Mouse (Mus musculus) erythroblast, embryonic 14.5 days (primary cell): Measurements from ENCODE around the gene Cpsf3. TPM values are rescaled to one million over a fixed set of nuclear protein-coding genes. Genes with fewer than 3 reads are reported as not detected.

Experiments used
- H3K27me3 ChIP-seq: 2 replicates; pipeline ENCODE4 v1.6.1; 2012; ENCODE audit warnings: inconsistent platforms; ENCODE audit not compliant: control insufficient read depth
- H3K36me3 ChIP-seq: 2 replicates; pipeline ENCODE4 v1.6.1; 2012; ENCODE audit warnings: mild to moderate bottlenecking, inconsistent platforms; ENCODE audit not compliant: control insufficient read depth
- H3K4me1 ChIP-seq: 2 replicates; pipeline ENCODE4 v1.6.1; 2012; ENCODE audit warnings: inconsistent platforms; ENCODE audit not compliant: control insufficient read depth
- H3K4me3 ChIP-seq: replicated peaks from 2 replicates; pipeline ENCODE3; 2012; ENCODE audit warnings: moderate library complexity, mild to moderate bottlenecking, inconsistent platforms
- H3K9me3 ChIP-seq: 2 replicates; pipeline ENCODE4 v1.6.1; 2012; ENCODE audit warnings: low read length, inconsistent platforms, mixed read lengths; ENCODE audit not compliant: control insufficient read depth
- GATA1 ChIP-seq: IDR thresholded peaks from 2 replicates; pipeline ENCODE4 v1.6.1; 2012; ENCODE audit warnings: low read length, inconsistent platforms, mixed read lengths
- TAL1 ChIP-seq: IDR thresholded peaks from 3 replicates; pipeline ENCODE4 v1.6.1; 2012; ENCODE audit warnings: low read length, inconsistent platforms, mixed read lengths
- polyA plus RNA-seq: library from polyadenylated mRNA; stranded (reverse); fragments of >175 nt; gene quantifications from 2 replicates; pipeline ENCODE4 v1.2.3, GENCODE M21; 2012

The Cpsf3 gene
- polyA plus RNA-seq, 1 experiment: 0.28 TPM

- Histone ChIP-seq H3K4me1 (peaks cover 33% of the 10 kb centered on the region), H3K4me3 (peak overlapping the region; percentile 93), H3K36me3 (peaks cover 22% of the 10 kb centered on the region), H3K27me3 (no peaks in the 10 kb centered on the region), H3K9me3 (no peaks in the 10 kb centered on the region)
- no peak for TF ChIP-seq GATA1
- no peak for TF ChIP-seq TAL1
Measured at GRCm38 (mm10) chr12:21286712-21287650, 1.8 kb downstream of the Cpsf3 start.

- H3K9me3 ChIP-seq: no peaks in the 10 kb centered on the region
- H3K36me3 ChIP-seq: peaks cover 39% of the 10 kb centered on the region
- TF ChIP-seq GATA1 (no peak), TAL1 (no peak)
- no peaks in the 10 kb centered on the region for H3K27me3 ChIP-seq
- H3K4me3 ChIP-seq: no peak overlapping the region
- peaks cover 33% of the 10 kb centered on the region for H3K4me1 ChIP-seq
Measured at GRCm38 (mm10) chr12:21288716-21289395, 3.7 kb downstream of the Cpsf3 start.

- no peaks in the 10 kb centered on the region for H3K27me3 ChIP-seq
- H3K9me3 ChIP-seq: no peaks in the 10 kb centered on the region
- H3K4me1 ChIP-seq: peaks cover 29% of the 10 kb centered on the region
- TF ChIP-seq TAL1 (no peak), GATA1 (no peak)
- H3K36me3 ChIP-seq: peaks cover 47% of the 10 kb centered on the region
- H3K4me3 ChIP-seq: no peak overlapping the region
Measured at GRCm38 (mm10) chr12:21289651-21290050, 4.5 kb downstream of the Cpsf3 start.

- Histone ChIP-seq H3K36me3 (peaks cover 82% of the 10 kb centered on the region), H3K27me3 (no peaks in the 10 kb centered on the region), H3K9me3 (no peaks in the 10 kb centered on the region), H3K4me3 (no peak overlapping the region), H3K4me1 (peaks cover 2% of the 10 kb centered on the region)
- TF ChIP-seq GATA1 (no peak), TAL1 (no peak)
Measured at GRCm38 (mm10) chr12:21298856-21299255, 13.7 kb downstream of the Cpsf3 start.

DNA sequence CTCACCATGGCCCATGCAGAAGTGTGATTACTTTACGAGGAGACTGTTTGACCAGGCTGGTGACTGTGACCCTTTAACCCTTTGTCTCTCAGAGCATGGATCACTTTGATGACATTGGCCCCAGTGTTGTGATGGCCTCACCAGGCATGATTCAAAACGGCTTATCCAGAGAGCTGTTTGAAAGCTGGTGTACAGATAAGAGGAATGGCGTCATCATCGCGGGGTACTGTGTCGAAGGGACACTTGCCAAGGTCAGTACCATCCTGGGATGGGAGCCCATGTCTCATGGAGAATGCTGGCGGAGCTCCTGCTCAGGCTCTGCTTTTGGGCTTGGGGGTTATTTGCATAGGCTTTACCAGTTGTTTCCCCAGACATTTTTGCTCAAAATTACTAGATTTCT is 16.1 kb downstream of the Cpsf3 start:
- peaks cover 2% of the 10 kb centered on the region for H3K4me1 ChIP-seq
- no peaks in the 10 kb centered on the region for H3K9me3 ChIP-seq
- H3K27me3 ChIP-seq: no peaks in the 10 kb centered on the region
- H3K36me3 ChIP-seq: peaks cover 77% of the 10 kb centered on the region
- no peak overlapping the region for H3K4me3 ChIP-seq
- TF ChIP-seq TAL1 (no peak), GATA1 (no peak)

GRCm38 (mm10) chr12:21301932-21302331 is 16.7 kb downstream of the Cpsf3 start:
- Histone ChIP-seq H3K4me3 (no peak overlapping the region), H3K27me3 (no peaks in the 10 kb centered on the region), H3K36me3 (peaks cover 77% of the 10 kb centered on the region), H3K4me1 (peaks cover 2% of the 10 kb centered on the region), H3K9me3 (no peaks in the 10 kb centered on the region)
- TF ChIP-seq GATA1: no peak
- no peak for TF ChIP-seq TAL1

- H3K9me3 ChIP-seq: no peaks in the 10 kb centered on the region
- H3K4me3 ChIP-seq: no peak overlapping the region
- no peak for TF ChIP-seq GATA1
- TF ChIP-seq TAL1: no peak
- H3K4me1 ChIP-seq: peaks cover 2% of the 10 kb centered on the region
- no peaks in the 10 kb centered on the region for H3K27me3 ChIP-seq
- peaks cover 76% of the 10 kb centered on the region for H3K36me3 ChIP-seq
Measured at GRCm38 (mm10) chr12:21302361-21302783, 17.2 kb downstream of the Cpsf3 start.

- peaks cover 2% of the 10 kb centered on the region for H3K4me1 ChIP-seq
- peaks cover 81% of the 10 kb centered on the region for H3K36me3 ChIP-seq
- no peak overlapping the region for H3K4me3 ChIP-seq
- no peaks in the 10 kb centered on the region for H3K27me3 ChIP-seq
- no peaks in the 10 kb centered on the region for H3K9me3 ChIP-seq
- no peak for TF ChIP-seq TAL1
Measured at GRCm38 (mm10) chr12:21305741-21306140, 20.6 kb downstream of the Cpsf3 start.

DNA sequence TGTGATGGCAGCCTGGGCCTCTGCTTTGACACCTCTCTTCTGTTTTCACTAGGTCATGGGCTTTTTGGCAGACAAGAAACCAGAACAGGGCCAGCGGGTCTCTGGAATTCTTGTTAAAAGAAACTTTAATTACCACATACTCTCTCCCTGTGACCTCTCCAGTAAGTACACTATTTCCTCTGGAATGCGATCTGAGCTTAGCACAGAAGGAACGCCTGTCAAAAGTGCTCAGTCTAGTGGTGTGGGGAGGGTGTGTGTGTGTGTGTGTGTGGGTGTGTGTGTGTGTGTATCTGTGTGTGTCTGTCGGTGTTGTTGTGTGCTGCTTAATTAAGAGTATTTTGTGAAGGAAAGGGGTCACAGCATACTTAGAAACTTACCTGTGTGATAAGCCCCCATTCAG is 21.5 kb downstream of the Cpsf3 start:
- Histone ChIP-seq H3K36me3 (peaks cover 83% of the 10 kb centered on the region), H3K4me3 (no peak overlapping the region), H3K27me3 (no peaks in the 10 kb centered on the region), H3K9me3 (no peaks in the 10 kb centered on the region), H3K4me1 (no peaks in the 10 kb centered on the region)
- TF ChIP-seq TAL1 (no peak), GATA1 (no peak)
